Mouse (Mus musculus): ENCODE results near the gene Zcchc4. TPM values are rescaled to one million over a fixed set of nuclear protein-coding genes. Genes with fewer than 3 reads are reported as not detected.

Zcchc4 gene
- polyA plus RNA-seq, 1 experiment = 0.07 TPM

GRCm38 (mm10) chr5:52855727-52856126 lies 80.5 kb downstream of the Zcchc4 start:
- no peaks in the 10 kb centered on the region for H3K27me3 ChIP-seq (ENCODE audit: control insufficient read depth)
- peaks cover 40% of the 10 kb centered on the region for H3K36me3 ChIP-seq (ENCODE audit: control insufficient read depth)
- TF ChIP-seq TAL1 (IDR thresholded peaks at IDR 0.05; ENCODE audit: low read length) (no peak), GATA1 (IDR thresholded peaks at IDR 0.05; ENCODE audit: low read length) (no peak)
- no peaks in the 10 kb centered on the region for H3K9me3 ChIP-seq (ENCODE audit: control insufficient read depth, low read length)
- no peak overlapping the region for H3K4me3 ChIP-seq (replicated peaks)
- no peaks in the 10 kb centered on the region for H3K4me1 ChIP-seq (ENCODE audit: control insufficient read depth)

DNA sequence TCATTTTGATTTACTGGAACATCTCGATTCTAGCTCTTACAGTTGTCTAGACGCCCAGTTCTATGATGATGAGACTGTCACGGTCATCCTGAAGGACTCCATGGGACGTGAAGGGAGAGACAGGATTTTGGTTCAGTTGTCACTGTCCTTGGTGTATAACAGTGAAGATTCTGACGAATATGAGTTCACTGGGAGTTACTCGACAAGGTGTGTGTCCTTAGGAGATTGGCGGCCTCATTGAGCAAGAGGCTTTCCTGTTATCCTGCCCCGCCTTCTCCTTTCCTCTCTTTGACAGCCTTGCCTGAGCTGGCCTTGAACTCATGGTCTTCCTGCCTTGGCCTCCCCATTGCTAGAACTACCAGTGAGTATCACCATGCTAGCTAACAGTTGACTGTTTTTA lies 89.2 kb downstream of the Zcchc4 start:
- Histone ChIP-seq H3K4me1 (ENCODE audit: control insufficient read depth) (no peaks in the 10 kb centered on the region), H3K36me3 (ENCODE audit: control insufficient read depth) (peaks cover 62% of the 10 kb centered on the region), H3K9me3 (ENCODE audit: control insufficient read depth, low read length) (no peaks in the 10 kb centered on the region), H3K27me3 (ENCODE audit: control insufficient read depth) (no peaks in the 10 kb centered on the region), H3K4me3 (replicated peaks) (no peak overlapping the region)
- TF ChIP-seq GATA1 (IDR thresholded peaks at IDR 0.05; ENCODE audit: low read length) = no peak
- TF ChIP-seq TAL1 (IDR thresholded peaks at IDR 0.05; ENCODE audit: low read length) = no peak

DNA sequence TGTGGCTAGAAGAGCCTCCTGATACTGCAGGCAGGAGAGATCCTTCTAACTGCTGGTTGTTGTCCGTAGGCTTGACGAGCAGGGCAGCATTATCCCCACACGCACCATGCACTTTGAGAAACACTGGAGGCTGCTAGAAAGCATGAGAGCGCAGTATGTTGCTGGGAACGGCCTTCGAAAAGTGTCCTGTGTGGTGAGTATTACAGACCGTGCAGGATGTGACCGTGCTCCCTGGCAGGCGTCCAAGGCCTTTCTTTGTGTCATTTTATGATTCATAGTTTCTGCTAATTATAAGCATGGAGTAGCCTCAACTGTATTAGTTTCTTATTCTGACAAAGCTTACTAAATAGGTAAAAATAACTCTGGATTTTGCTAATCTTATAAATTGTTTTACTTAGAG lies 90.6 kb downstream of the Zcchc4 start:
- peaks cover 52% of the 10 kb centered on the region for H3K36me3 ChIP-seq (ENCODE audit: control insufficient read depth)
- TF ChIP-seq TAL1 (IDR thresholded peaks at IDR 0.05; ENCODE audit: low read length) (no peak), GATA1 (IDR thresholded peaks at IDR 0.05; ENCODE audit: low read length) (no peak)

GRCm38 (mm10) chr5:52866361-52867155 lies 91.3 kb downstream of the Zcchc4 start:
- H3K27me3 ChIP-seq (ENCODE audit: control insufficient read depth) = no peaks in the 10 kb centered on the region
- no peaks in the 10 kb centered on the region for H3K9me3 ChIP-seq (ENCODE audit: control insufficient read depth, low read length)
- TF ChIP-seq GATA1 (IDR thresholded peaks at IDR 0.05; ENCODE audit: low read length) (no peak), TAL1 (IDR thresholded peaks at IDR 0.05; ENCODE audit: low read length) (no peak)
- H3K4me1 ChIP-seq (ENCODE audit: control insufficient read depth) = no peaks in the 10 kb centered on the region
- no peak overlapping the region for H3K4me3 ChIP-seq (replicated peaks)
- H3K36me3 ChIP-seq (ENCODE audit: control insufficient read depth) = peaks cover 48% of the 10 kb centered on the region

More for the DNA sequence above, 90.6 kb downstream of the Zcchc4 start:
- no peaks in the 10 kb centered on the region for H3K4me1 ChIP-seq (ENCODE audit: control insufficient read depth)
- H3K27me3 ChIP-seq (ENCODE audit: control insufficient read depth) = no peaks in the 10 kb centered on the region
- H3K9me3 ChIP-seq (ENCODE audit: control insufficient read depth, low read length) = no peaks in the 10 kb centered on the region
- H3K4me3 ChIP-seq (replicated peaks) = no peak overlapping the region

GRCm38 (mm10) chr5:52868918-52869703 lies 93.9 kb downstream of the Zcchc4 start:
- H3K27me3 ChIP-seq (ENCODE audit: control insufficient read depth) = no peaks in the 10 kb centered on the region
- peaks cover 31% of the 10 kb centered on the region for H3K36me3 ChIP-seq (ENCODE audit: control insufficient read depth)
- no peaks in the 10 kb centered on the region for H3K9me3 ChIP-seq (ENCODE audit: control insufficient read depth, low read length)
- TF ChIP-seq TAL1 (IDR thresholded peaks at IDR 0.05; ENCODE audit: low read length) = no peak
- TF ChIP-seq GATA1 (IDR thresholded peaks at IDR 0.05; ENCODE audit: low read length) = no peak
- no peak overlapping the region for H3K4me3 ChIP-seq (replicated peaks)
- no peaks in the 10 kb centered on the region for H3K4me1 ChIP-seq (ENCODE audit: control insufficient read depth)

DNA sequence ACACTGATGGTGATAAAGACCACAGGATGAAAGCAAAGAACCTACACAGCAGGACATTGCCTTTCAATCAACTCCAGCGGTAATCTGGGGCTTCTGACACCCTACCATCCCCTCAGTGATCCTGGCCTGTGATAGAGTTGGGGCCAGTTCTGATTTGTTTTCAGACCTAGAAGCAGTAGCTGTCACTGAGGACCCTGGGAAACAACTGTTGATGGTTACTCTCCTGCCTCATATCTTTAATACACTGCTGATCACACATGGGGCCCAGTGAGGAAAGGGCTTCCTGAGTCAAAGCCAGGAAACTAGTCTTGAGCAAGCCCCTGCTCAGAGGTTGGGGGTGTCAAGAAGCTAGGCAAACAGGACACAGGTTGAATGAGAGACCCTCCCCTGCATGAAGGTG lies 96.3 kb downstream of the Zcchc4 start:
- TF ChIP-seq TAL1 (IDR thresholded peaks at IDR 0.05; ENCODE audit: low read length) (no peak), GATA1 (IDR thresholded peaks at IDR 0.05; ENCODE audit: low read length) (no peak)

GRCm38 (mm10) chr5:52871986-52872385 lies 96.8 kb downstream of the Zcchc4 start:
- Histone ChIP-seq H3K9me3 (ENCODE audit: control insufficient read depth, low read length) (no peaks in the 10 kb centered on the region; the same call in 1 of the 2 replicates), H3K36me3 (ENCODE audit: control insufficient read depth) (peaks cover 8% of the 10 kb centered on the region), H3K4me1 (ENCODE audit: control insufficient read depth) (no peaks in the 10 kb centered on the region), H3K27me3 (ENCODE audit: control insufficient read depth) (no peaks in the 10 kb centered on the region), H3K4me3 (replicated peaks) (no peak overlapping the region)
- TF ChIP-seq GATA1 (IDR thresholded peaks at IDR 0.05; ENCODE audit: low read length) = no peak
- no peak for TF ChIP-seq TAL1 (IDR thresholded peaks at IDR 0.05; ENCODE audit: low read length)

More for the DNA sequence above, 96.3 kb downstream of the Zcchc4 start:
- Histone ChIP-seq H3K36me3 (ENCODE audit: control insufficient read depth) (peaks cover 12% of the 10 kb centered on the region), H3K4me1 (ENCODE audit: control insufficient read depth) (no peaks in the 10 kb centered on the region), H3K4me3 (replicated peaks) (no peak overlapping the region), H3K9me3 (ENCODE audit: control insufficient read depth, low read length) (no peaks in the 10 kb centered on the region), H3K27me3 (ENCODE audit: control insufficient read depth) (no peaks in the 10 kb centered on the region)

Other genes starting within 250 kb of the Zcchc4 start
- gene Lgi2, start 208.9 kb upstream of the Zcchc4 start, polyA plus RNA-seq (2012) = not detected in 2 replicates
- gene Sepsecs, start 105.7 kb upstream of the Zcchc4 start, polyA plus RNA-seq (2012) = 0.03 and 0.07 TPM in 2 replicates
- gene Pi4k2b, start 33.8 kb upstream of the Zcchc4 start, polyA plus RNA-seq (2012) = 1.9 and 3.2 TPM in 2 replicates
- gene Anapc4, start 58.6 kb downstream of the Zcchc4 start, polyA plus RNA-seq (2012) = 0.13 and 0.26 TPM in 2 replicates

Data from erythroblast, embryonic 14.5 days (primary cell).